Mouse (Mus musculus): ENCODE measurements around the gene Mtus2. TPM values are rescaled to one million over a fixed set of nuclear protein-coding genes. Genes with fewer than 3 reads are reported as not detected.

The Mtus2 gene
- polyA plus RNA-seq, 1 experiment from 2014 or later: 35.1 TPM

DNA sequence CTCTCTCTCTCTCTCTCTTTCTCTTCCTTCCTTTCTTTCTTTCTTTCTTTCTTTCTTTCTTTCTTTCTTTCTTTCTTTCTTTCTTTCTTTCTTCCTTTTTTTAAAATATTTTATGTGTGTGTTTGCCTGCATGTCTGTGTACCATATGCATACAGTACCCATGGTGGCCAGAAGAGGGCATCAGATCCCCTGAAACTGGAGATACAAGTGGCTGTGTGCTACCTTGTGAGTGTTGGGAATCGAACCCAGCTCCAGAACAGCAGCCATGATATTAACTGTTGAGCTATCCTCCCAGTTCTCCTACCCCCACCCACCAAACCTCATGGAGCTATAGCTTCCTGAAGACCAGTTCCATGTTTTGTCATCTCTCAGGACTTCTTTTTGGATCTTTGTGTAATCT lies 3.7 kb downstream of the Mtus2 start:
- peaks cover 16% of the 10 kb centered on the region for H3K27me3 ChIP-seq
- H3K4me2 ChIP-seq (replicated peaks): no peak overlapping the region
- peaks cover 17% of the 10 kb centered on the region for H3K4me1 ChIP-seq (replicated peaks)
- 70% methylated on average over 1 of the region's 1 CpGs for WGBS
- no peak overlapping the region for H3K4me3 ChIP-seq (replicated peaks)
- no peak overlapping the region for H3K9ac ChIP-seq (replicated peaks)
- H3K9me3 ChIP-seq: no peaks in the 10 kb centered on the region
- H3K36me3 ChIP-seq: no peaks in the 10 kb centered on the region
- ATAC-seq: no peak
- no peak overlapping the region for H3K27ac ChIP-seq

DNA sequence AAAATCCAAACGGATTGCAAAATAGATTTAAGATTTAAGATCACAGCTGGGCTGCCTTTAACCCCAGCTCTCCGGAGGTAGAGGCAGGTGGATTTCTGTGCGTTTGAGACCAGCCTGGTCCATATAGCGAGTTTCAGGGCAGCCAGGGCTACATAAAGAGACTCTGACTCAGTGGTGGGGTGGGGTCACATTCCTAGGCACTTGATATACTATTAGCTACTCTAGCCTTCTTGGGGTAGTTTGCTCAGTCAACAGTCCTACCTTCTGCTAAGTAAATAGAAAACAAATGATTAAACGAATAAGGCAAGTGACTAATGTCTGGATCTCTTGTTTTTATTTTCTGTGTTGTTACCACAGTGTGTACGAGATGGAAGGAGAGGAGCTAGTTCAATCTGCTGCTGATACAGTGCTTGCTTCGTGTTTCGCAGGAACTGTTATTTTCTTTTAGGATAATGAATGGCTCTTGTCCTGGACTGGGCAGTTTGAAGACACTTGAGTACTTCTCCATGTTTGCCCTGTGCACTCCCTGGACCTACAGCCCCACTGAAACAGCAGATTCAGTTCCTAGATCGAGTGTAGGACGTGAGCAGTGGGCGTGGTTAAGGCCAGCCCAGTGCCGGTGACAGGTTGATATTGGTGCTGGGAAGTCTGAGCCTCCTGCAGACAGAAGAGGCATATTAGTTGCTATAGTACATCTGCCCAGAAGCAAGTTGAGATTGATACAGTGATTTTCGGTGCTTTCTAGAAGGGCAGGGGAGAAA lies 6.9 kb downstream of the Mtus2 start:
- H3K9me3 ChIP-seq: no peaks in the 10 kb centered on the region
- WGBS: 79% methylated on average over 13 of the region's 13 CpGs
- no peak overlapping the region for H3K9ac ChIP-seq (replicated peaks)
- no peak overlapping the region for H3K4me2 ChIP-seq (replicated peaks)
- H3K4me3 ChIP-seq (replicated peaks): no peak overlapping the region
- peaks cover 1% of the 10 kb centered on the region for H3K4me1 ChIP-seq (replicated peaks)
- H3K27me3 ChIP-seq: 0 out of 2 replicates have a peak, but pooled peaks cover under 1% of the 10 kb centered on the region
- no peak for ATAC-seq
- no peaks in the 10 kb centered on the region for H3K36me3 ChIP-seq
- H3K27ac ChIP-seq: no peak overlapping the region

DNA sequence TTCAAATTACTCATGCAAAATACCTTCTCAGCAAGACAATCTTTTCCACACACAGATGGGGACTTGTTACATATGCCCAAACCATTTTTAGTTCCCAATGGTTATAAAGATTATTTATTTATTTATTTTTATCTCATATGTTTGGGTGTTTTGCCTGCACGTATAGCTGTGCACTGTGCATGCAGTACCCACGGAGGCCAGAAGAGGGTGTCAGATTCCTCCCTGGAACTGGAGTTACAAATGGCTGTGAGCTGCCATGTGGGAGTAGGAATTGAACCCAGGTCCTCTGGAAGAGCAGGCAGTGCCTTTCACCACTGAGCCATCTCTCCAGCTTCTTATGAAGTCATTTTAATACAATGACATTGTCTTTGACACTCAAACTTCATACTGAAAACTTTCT lies 7.7 kb downstream of the Mtus2 start:
- ATAC-seq: no peak
- Histone ChIP-seq H3K9me3 (no peaks in the 10 kb centered on the region), H3K4me1 (replicated peaks) (no peaks in the 10 kb centered on the region), H3K36me3 (no peaks in the 10 kb centered on the region), H3K27me3 (no peaks in the 10 kb centered on the region), H3K9ac (replicated peaks) (no peak overlapping the region), H3K27ac (no peak overlapping the region), H3K4me2 (replicated peaks) (no peak overlapping the region), H3K4me3 (replicated peaks) (no peak overlapping the region)
- WGBS: 49% methylated on average over 2 of the region's 2 CpGs

DNA sequence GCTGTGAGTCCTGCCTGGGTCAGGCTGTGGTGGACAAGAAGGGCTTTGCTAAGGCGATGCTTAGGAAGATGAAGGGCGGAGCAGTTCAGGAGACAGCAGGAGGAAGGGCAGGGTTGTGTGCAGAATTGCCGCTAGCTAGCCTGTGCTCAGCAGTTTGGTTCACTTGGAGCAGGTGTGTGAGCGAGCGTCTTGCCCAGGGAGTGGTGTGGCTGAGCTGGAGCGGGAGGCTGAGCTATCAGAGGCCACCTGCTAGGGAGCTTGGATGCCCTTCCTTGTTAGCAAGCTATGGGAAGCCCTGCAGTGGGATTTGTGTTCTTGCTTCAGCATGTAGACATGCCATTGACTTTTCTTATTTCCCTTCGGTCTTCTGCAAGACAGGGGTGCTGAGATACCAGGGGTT lies 9.5 kb downstream of the Mtus2 start:
- no peaks in the 10 kb centered on the region for H3K27me3 ChIP-seq
- no peak overlapping the region for H3K4me2 ChIP-seq (replicated peaks)
- no peak overlapping the region for H3K9ac ChIP-seq (replicated peaks)
- 86% methylated on average over 7 of the region's 7 CpGs for WGBS
- no peak overlapping the region for H3K4me3 ChIP-seq (replicated peaks)
- ATAC-seq: no peak
- no peaks in the 10 kb centered on the region for H3K4me1 ChIP-seq (replicated peaks)
- H3K9me3 ChIP-seq: no peaks in the 10 kb centered on the region
- no peaks in the 10 kb centered on the region for H3K36me3 ChIP-seq
- no peak overlapping the region for H3K27ac ChIP-seq

DNA sequence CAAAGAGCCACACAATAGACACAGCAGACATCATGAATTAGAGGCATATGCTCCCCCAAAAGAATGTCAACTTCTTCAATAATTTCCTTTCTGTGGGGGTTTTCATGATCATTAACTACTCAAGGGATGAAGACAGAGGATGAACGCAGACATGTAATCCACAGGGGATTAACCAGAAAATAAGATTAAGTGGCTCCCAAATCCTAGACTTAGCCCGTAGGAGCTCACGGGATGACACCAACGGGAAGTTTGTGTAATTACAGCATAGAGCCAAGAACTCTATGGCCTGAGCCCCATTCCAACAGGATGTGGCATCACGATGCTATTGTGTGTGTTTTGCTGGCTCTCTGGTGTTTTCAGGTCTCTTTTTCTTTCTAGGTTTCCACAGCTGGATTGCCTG lies 12.4 kb downstream of the Mtus2 start:
- WGBS: 63% methylated on average over 5 of the region's 5 CpGs
- ATAC-seq: no peak
- Histone ChIP-seq H3K9me3 (no peaks in the 10 kb centered on the region), H3K4me2 (replicated peaks) (no peak overlapping the region), H3K27ac (no peak overlapping the region), H3K4me3 (replicated peaks) (no peak overlapping the region), H3K4me1 (replicated peaks) (no peaks in the 10 kb centered on the region), H3K27me3 (no peaks in the 10 kb centered on the region), H3K36me3 (no peaks in the 10 kb centered on the region), H3K9ac (replicated peaks) (no peak overlapping the region)

DNA sequence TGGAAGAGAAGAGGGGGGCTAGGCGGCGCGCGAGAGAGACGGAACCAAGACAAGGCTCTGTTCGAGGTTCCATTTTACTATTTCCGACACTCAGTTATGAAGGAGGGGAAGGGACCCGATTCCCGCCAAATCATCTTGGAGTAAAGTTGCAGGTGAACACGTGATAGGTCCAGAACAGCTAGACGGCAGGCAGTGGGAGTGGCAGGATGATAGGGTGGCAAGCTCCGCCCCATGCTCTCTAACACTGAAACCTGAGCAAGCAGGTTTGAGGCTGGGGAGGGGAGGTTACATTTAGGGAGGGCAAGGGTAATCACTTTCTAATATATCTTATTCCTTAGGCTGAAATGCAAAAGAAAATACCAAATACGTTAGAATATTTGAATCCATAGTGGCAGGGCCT lies 18.9 kb downstream of the Mtus2 start:
- Histone ChIP-seq H3K4me1 (replicated peaks) (no peaks in the 10 kb centered on the region), H3K9ac (replicated peaks) (no peak overlapping the region), H3K27ac (no peak overlapping the region), H3K27me3 (no peaks in the 10 kb centered on the region), H3K9me3 (no peaks in the 10 kb centered on the region; the same call in 1 of the 2 replicates), H3K36me3 (no peaks in the 10 kb centered on the region), H3K4me2 (replicated peaks) (no peak overlapping the region), H3K4me3 (replicated peaks) (no peak overlapping the region)
- 68% methylated on average over 13 of the region's 13 CpGs for WGBS
- no peak for ATAC-seq

DNA sequence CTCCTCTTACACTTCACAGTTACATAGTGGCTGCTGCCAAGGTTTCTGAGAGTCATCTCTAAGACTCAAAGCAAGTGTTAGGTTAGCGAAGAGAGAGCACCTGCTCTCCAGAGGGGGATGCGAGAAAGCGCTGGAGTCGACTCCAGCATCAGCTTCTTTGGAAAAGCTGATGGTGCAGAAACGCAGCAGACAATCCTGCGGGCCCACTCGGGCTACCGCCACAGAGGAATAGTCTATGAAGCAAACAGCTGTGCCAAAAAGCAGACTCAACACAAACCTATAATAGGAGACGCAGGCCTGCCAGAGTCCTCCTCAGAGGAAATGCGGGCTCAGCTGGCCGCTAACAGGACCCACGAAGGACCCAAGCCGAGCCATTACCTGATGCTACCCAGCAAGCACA lies 23.5 kb downstream of the Mtus2 start:
- H3K9me3 ChIP-seq: no peaks in the 10 kb centered on the region; the same call in 1 of the 2 replicates
- no peak for ATAC-seq
- no peaks in the 10 kb centered on the region for H3K36me3 ChIP-seq
- WGBS: 92% methylated on average over 13 of the region's 13 CpGs
- no peak overlapping the region for H3K9ac ChIP-seq (replicated peaks)
- no peaks in the 10 kb centered on the region for H3K4me1 ChIP-seq (replicated peaks)
- H3K27ac ChIP-seq: no peak overlapping the region
- H3K4me2 ChIP-seq (replicated peaks): no peak overlapping the region
- no peaks in the 10 kb centered on the region for H3K27me3 ChIP-seq
- no peak overlapping the region for H3K4me3 ChIP-seq (replicated peaks)

DNA sequence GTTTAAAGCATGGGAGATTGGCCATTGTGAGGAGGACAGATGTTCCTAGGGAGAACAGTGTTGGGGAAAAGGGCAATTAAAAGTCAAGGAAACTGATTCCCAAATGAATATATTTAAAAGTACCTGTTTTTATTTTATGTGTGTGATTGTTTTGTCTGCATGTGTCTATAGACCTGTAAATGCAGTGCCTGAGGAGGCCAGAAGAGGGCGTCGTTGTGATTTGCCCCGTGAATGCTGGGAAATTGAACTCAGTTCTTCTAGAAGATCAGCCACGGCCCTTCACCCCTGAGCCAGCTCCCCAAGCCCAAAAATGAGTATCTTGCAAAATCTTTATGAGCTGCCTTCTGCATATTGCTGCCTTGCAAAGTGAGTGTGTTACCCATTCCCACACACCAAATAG lies 33.2 kb downstream of the Mtus2 start:
- no peaks in the 10 kb centered on the region for H3K36me3 ChIP-seq
- H3K4me1 ChIP-seq (replicated peaks): no peaks in the 10 kb centered on the region
- no peak overlapping the region for H3K4me2 ChIP-seq (replicated peaks)
- no peak overlapping the region for H3K4me3 ChIP-seq (replicated peaks)
- 74% methylated on average over 4 of the region's 4 CpGs for WGBS
- no peak overlapping the region for H3K9ac ChIP-seq (replicated peaks)
- no peak for ATAC-seq
- H3K9me3 ChIP-seq: peaks cover 5% of the 10 kb centered on the region
- no peaks in the 10 kb centered on the region for H3K27me3 ChIP-seq
- H3K27ac ChIP-seq: no peak overlapping the region

DNA sequence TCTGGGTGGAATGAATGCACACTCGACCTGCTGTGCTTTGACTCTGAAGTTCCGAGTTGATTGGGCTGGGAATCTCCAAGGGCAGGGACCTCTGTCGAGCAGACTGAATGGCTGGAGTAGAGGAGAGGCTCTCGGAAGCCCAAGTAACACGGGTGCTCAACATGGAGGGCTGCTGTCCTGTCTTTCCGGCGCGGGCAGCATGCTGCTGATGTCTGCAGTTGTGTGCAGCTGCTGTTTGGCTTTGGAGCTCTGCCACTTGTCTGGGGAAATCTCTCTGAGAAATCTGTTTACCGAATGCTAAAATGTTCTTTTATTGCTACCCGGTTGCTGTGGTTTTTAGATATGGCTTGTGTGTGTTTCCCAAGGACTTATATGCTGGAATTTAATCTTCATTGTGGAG lies 33.7 kb downstream of the Mtus2 start:
- no peak overlapping the region for H3K27ac ChIP-seq
- no peak for ATAC-seq
- 85% methylated on average over 10 of the region's 10 CpGs for WGBS
- H3K4me1 ChIP-seq (replicated peaks): no peaks in the 10 kb centered on the region
- H3K9ac ChIP-seq (replicated peaks): no peak overlapping the region
- no peaks in the 10 kb centered on the region for H3K36me3 ChIP-seq
- H3K4me3 ChIP-seq (replicated peaks): no peak overlapping the region
- H3K4me2 ChIP-seq (replicated peaks): no peak overlapping the region
- peaks cover 5% of the 10 kb centered on the region for H3K9me3 ChIP-seq
- H3K27me3 ChIP-seq: no peaks in the 10 kb centered on the region

DNA sequence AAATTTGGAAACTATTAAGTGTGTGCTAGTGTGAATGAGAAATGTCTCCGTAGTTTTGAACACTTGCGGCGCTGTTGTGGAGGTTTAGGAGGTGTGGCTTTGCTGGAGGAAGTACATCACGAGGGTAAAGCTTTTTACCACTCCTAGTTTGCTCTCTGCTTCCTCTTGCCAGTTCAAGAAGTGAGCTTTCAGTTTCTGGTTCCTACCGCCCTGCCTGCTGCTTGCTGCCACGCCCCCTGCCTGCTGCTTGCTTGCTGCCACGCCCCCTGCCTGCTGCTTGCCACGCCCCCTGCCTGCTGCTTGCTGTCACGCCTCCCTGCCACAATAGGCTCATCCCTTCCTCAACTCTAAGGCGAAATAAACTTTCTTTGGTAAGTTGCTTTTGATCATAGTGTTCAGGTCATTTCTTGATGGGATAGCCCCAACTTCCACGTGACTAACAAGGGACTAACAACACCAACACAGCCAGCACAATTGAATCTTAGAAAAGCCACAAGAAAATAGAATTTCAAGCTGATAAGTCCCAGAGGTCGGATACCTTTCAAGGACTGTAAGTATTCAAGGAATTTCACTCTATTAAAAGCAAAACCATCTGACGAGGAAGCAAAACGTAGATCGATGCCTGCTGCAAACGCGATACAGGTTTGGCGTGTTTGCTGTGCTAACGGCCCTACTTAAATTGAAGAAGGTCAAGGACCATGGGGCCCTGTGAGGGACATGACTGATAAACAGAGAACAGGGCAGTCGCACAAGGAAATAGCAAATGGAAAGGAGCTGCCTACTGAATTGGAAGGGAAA lies 35.7 kb downstream of the Mtus2 start:
- Histone ChIP-seq H3K36me3 (no peaks in the 10 kb centered on the region), H3K27me3 (no peaks in the 10 kb centered on the region), H3K4me1 (replicated peaks) (no peaks in the 10 kb centered on the region), H3K9ac (replicated peaks) (no peak overlapping the region), H3K4me2 (replicated peaks) (no peak overlapping the region), H3K9me3 (no peaks in the 10 kb centered on the region), H3K4me3 (replicated peaks) (no peak overlapping the region), H3K27ac (no peak overlapping the region)
- ATAC-seq: no peak
- 27% methylated on average over 20 of the region's 20 CpGs for WGBS

DNA sequence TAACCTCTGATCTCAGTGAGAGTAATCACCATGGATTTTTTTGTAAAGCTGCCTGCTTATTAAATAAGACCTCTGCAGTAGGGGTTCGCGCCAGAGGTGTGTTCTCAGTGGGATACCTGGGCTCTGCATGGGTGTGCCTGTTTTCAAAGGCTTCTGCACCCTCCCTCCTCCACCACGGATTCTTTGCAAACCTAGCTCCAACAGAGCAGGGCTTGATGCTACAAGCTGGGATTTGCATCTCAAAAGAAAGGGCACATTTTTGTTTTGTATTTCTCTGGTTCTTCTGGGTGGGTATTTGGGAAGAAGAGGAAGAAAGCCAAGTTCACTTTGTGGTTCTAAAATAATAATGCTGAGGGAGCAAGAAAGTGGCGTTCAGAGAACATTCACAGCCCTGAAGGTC lies 48.1 kb downstream of the Mtus2 start:
- H3K4me2 ChIP-seq (replicated peaks): no peak overlapping the region
- ATAC-seq: no peak
- peaks cover 3% of the 10 kb centered on the region; the same call in 1 of the 2 replicates for H3K4me1 ChIP-seq (replicated peaks)
- no peak overlapping the region for H3K27ac ChIP-seq
- no peak overlapping the region for H3K4me3 ChIP-seq (replicated peaks)
- no peaks in the 10 kb centered on the region for H3K27me3 ChIP-seq
- 25% methylated on average over 4 of the region's 4 CpGs for WGBS
- no peaks in the 10 kb centered on the region for H3K9me3 ChIP-seq
- H3K36me3 ChIP-seq: no peaks in the 10 kb centered on the region
- H3K9ac ChIP-seq (replicated peaks): no peak overlapping the region

DNA sequence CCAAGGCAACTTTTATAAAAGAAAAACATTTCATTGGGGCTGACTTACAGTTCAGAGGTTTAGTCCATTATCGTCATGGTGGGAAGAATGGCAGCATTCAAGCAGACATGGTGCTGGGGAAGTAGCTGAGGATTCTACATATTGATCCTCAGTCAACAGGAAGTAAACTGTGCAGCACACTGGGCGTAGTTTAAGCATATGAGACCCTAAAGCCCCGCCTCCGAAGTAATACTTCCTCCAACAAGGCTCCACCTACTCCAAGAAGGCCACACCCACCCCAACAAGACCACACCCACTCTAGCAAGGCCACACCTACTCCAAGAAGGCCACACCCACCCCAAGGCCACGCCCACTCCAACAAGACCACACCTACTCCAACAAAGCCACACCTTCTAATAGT lies 55.0 kb downstream of the Mtus2 start:
- Histone ChIP-seq H3K4me2 (replicated peaks) (no peak overlapping the region), H3K27me3 (no peaks in the 10 kb centered on the region), H3K4me1 (replicated peaks) (no peaks in the 10 kb centered on the region), H3K9ac (replicated peaks) (no peak overlapping the region), H3K4me3 (replicated peaks) (no peak overlapping the region), H3K36me3 (no peaks in the 10 kb centered on the region), H3K9me3 (no peaks in the 10 kb centered on the region), H3K27ac (no peak overlapping the region)
- 83% methylated on average over 5 of the region's 5 CpGs for WGBS
- ATAC-seq: no peak
